Mouse (Mus musculus) spleen, postnatal 4 days (tissue): ENCODE data around the gene Smg1.
A peak's percentile ranks its signal among the peaks of the same experiment; 100 is the strongest.

ENCODE experiments used
- DNase-seq, 2 experiments: peaks; one replicate each; pipeline ENCODE4 v3.0.0; 2022; ENCODE audit warnings: low spot score in 2 of 2

The Smg1 gene

GRCm38 (mm10) chr7:118104458-118105052 is 138.9 kb downstream of the Smg1 start:
- peak in 1 of 2 experiments; percentile 30 for DNase-seq

DNA sequence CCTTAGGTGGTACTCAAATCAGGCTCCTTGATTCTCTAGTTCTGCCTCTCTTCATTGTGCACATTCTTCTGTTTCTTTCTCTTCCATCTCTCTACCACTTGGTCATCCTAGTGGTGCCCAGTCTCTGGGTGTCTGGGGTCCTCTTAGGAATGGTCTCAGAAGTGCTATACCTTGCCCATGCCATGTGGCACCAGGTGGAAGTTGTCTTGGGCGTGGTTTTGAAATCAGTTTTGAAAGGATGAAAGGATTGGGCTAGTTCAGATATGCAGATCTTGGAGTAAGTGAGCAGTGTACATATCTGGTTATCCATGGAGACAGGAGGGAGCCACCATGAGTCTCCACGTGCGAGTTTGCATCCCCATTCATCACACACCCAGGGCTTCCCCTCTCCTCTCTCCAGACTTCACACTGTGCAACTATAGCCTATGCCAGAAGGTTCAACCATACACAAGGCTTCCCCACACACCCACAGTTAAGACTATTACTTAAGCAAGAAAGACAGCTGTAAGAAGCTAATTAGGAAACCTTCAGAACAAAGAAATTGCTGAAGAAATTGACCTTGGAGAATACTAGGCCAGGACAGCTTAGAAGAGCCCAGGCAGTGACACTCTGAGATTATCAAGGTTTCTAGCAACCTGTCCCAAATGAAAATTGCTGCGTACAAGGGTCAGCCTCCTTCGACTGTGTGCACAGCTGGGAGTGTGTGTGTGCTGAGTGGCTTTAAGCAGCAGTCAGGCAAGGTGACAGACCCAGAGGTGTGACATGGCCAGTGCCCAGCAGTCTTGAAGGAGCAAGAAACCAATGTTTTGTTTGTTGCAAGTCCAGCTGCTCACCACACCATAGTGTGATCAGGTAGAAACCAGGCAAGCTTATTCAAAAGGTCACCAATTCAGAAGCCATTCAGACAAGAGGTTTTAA is 139.7 kb downstream of the Smg1 start:
- DNase-seq: no peak

GRCm38 (mm10) chr7:118102678-118103461 is 140.6 kb downstream of the Smg1 start:
- DNase-seq: peak in 1 of 2 experiments; percentile 18

GRCm38 (mm10) chr7:118102231-118102630 is 141.2 kb downstream of the Smg1 start:
- DNase-seq: peak in 1 of 2 experiments; percentile 26

- no peak for DNase-seq
Measured at GRCm38 (mm10) chr7:118097615-118098014, 145.9 kb downstream of the Smg1 start.
